Mouse (Mus musculus): Measurements from ENCODE around the gene Tcf20. TPM values are rescaled to one million over a fixed set of nuclear protein-coding genes. Genes with fewer than 3 reads are reported as not detected.

The Tcf20 gene
- polyA plus RNA-seq, 1 experiment from 2014 or later, result 10.9 TPM

DNA sequence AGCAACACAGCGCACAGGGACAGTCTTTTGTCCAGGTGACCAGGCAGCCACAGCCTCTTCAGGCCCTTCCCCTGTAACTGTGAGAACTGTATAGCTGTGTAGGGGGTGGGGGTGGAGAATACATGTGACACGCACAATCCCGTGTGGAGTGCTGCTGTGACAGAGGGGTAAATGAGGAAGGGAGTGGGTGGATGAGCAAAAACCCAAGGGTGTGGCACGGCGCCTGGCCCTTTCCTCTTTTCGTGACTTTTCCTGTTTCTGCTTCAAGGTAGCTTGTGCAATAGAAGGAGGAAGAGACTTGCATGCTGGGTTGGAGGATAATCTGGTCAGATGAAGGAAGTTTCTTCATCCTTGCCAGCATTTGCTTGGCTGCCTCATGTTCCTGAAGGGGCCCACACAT, 21.9 kb upstream of the Tcf20 start:
- TF ChIP-seq CTCF (IDR thresholded peaks at IDR 0.05; ENCODE audit: low read depth), result no peak
- no peaks in the 10 kb centered on the region for H3K27me3 ChIP-seq (ENCODE audit: insufficient read depth, low read length)
- H3K9ac ChIP-seq, result no peak overlapping the region
- no peaks in the 10 kb centered on the region for H3K36me3 ChIP-seq (ENCODE audit: insufficient read depth)
- peaks cover 7% of the 10 kb centered on the region; the same call in 1 of the 2 replicates for H3K4me1 ChIP-seq (ENCODE audit: insufficient read depth)
- no peak for ATAC-seq (ENCODE audit: insufficient read depth)
- no peak overlapping the region for H3K4me2 ChIP-seq
- DNase-seq, result no peak
- H3K9me3 ChIP-seq (ENCODE audit: low read depth, low read length), result no peaks in the 10 kb centered on the region
- 88% methylated on average over 6 of the region's 6 CpGs for WGBS
- H3K4me3 ChIP-seq (ENCODE audit: low read depth, low read length), result no peak overlapping the region
- H3K27ac ChIP-seq (ENCODE audit: low read depth), result no peak overlapping the region

DNA sequence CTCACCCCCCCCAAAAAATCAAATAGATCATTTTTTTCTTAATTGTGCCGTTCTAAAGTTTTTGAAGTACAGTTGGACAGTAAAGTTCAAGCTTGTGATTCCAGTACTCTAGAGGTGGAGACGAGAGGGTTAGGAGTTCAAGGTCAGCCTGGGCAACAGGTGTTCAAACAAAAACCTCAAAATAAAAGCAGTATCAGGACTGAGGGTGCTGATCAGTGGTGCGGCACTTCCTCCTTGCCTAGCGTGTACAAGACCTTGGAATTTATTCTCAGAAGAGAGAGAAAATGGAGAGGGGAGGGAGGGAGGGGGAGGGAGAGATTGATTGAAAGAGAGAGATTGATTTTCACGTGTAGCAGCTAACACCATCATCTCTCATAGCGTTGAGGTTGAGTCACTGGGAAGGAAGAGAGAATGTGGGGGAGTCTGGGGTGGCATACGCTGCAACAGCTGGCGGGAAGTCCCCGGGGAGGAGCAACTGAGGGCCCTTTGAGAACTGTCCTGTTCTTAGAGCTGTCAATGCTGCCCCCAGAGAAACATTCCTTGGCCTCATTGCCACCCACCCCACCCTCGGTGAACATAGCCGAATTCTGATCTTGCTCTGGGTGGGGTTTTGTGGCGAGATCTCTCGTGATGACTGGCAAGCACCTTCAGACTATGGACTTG, 21.2 kb upstream of the Tcf20 start:
- H3K4me2 ChIP-seq, result no peak overlapping the region
- H3K9ac ChIP-seq, result no peak overlapping the region
- no peaks in the 10 kb centered on the region for H3K9me3 ChIP-seq (ENCODE audit: low read depth, low read length)
- H3K36me3 ChIP-seq (ENCODE audit: insufficient read depth), result no peaks in the 10 kb centered on the region
- no peak for TF ChIP-seq CTCF (IDR thresholded peaks at IDR 0.05; ENCODE audit: low read depth)
- H3K27me3 ChIP-seq (ENCODE audit: insufficient read depth, low read length), result no peaks in the 10 kb centered on the region
- H3K4me1 ChIP-seq (ENCODE audit: insufficient read depth), result peaks cover 7% of the 10 kb centered on the region; the same call in 1 of the 2 replicates
- 60% methylated on average over 13 of the region's 13 CpGs for WGBS
- ATAC-seq (ENCODE audit: insufficient read depth), result no peak
- DNase-seq, result no peak
- no peak overlapping the region for H3K4me3 ChIP-seq (ENCODE audit: low read depth, low read length)
- no peak overlapping the region for H3K27ac ChIP-seq (ENCODE audit: low read depth)

DNA sequence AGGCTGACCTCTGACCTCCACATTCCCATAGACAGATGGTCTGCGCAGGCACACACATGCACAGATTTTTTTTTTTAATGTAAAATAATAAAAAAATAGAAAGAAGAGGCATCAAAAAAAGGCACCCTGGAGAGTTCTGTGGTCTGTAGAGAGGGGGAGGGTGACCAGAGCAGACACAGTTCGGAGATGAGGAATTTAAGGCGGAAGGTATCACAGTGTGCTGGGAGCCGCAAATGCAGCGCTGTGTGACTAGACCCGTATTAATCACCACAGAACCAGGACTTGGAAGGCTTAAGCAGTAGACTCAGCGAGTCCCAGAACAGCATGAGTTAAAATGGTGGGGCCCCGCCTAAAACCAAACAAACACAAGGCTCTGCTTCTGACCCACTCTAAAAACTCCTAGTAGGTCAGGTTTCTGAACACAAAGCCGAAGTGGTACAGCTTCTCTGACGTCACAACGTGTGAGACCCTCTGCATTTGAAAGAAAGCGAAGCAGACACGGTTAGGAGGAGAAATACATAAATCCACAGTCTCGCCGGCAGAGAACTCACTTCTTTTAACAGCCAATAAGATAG, 19.8 kb upstream of the Tcf20 start:
- peak; percentile 39 for DNase-seq

DNA sequence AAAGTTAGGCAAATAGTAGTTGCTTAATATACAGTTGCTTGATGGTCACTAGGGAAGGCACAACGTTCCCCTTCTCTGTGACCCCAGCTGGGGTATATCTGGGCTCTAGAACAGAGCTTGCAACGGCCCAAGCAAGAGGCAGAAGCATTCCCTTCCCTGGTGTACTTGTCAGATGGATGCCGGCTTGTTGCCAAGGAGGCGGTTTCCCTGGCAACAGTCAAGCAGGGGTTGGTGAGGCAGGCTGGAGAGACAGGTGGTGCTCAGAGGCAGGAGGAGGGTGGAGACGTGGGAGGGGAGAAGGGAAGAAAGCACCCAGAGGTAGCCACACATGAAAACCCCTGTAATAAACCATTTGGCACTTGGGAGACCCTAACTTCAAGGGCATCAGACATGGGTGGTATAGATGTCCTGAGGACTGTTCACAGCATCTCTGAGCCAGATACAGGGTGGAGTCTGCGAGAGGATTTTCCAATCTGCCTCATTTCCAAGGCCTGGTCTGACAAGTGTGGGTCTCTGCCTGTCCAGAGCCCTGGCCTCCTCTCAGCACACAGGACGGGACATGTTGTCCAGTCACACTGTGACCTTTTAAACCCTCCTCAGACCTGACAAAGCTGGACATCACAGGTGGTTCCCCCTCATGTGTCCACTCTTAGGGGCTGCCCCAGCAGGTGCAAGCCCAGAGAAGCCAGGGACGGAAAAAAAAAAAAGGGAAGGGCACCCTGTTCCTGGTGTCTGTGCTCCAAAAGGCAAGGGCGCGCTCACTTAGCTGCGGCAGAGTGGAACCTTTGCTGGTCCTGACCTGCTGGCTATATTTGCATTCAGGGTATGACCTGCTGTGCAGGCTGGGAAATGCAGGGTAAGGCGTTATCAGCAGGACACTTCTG, 15.2 kb upstream of the Tcf20 start:
- Histone ChIP-seq H3K9ac (no peak overlapping the region), H3K9me3 (ENCODE audit: low read depth, low read length) (no peaks in the 10 kb centered on the region), H3K27ac (ENCODE audit: low read depth) (no peak overlapping the region), H3K27me3 (ENCODE audit: insufficient read depth, low read length) (0 out of 2 replicates have a peak, but pooled peaks cover 4% of the 10 kb centered on the region), H3K4me1 (ENCODE audit: insufficient read depth) (no peaks in the 10 kb centered on the region), H3K4me2 (no peak overlapping the region), H3K36me3 (ENCODE audit: insufficient read depth) (no peaks in the 10 kb centered on the region), H3K4me3 (ENCODE audit: low read depth, low read length) (no peak overlapping the region)
- no peak for DNase-seq
- WGBS, result 41% methylated on average over 12 of the region's 12 CpGs
- ATAC-seq (ENCODE audit: insufficient read depth), result no peak
- no peak for TF ChIP-seq CTCF (IDR thresholded peaks at IDR 0.05; ENCODE audit: low read depth)

More for the DNA sequence above, 19.8 kb upstream of the Tcf20 start:
- no peak overlapping the region for H3K27ac ChIP-seq (ENCODE audit: low read depth)
- H3K4me3 ChIP-seq (ENCODE audit: low read depth, low read length), result no peak overlapping the region
- H3K9ac ChIP-seq, result no peak overlapping the region
- WGBS, result 18% methylated on average over 15 of the region's 15 CpGs
- H3K36me3 ChIP-seq (ENCODE audit: insufficient read depth), result no peaks in the 10 kb centered on the region
- no peak for ATAC-seq (ENCODE audit: insufficient read depth)
- H3K4me1 ChIP-seq (ENCODE audit: insufficient read depth), result peaks cover 7% of the 10 kb centered on the region; the same call in 1 of the 2 replicates
- H3K9me3 ChIP-seq (ENCODE audit: low read depth, low read length), result no peaks in the 10 kb centered on the region
- TF ChIP-seq CTCF (IDR thresholded peaks at IDR 0.05; ENCODE audit: low read depth), result no peak
- 0 out of 2 replicates have a peak, but pooled peaks cover 4% of the 10 kb centered on the region for H3K27me3 ChIP-seq (ENCODE audit: insufficient read depth, low read length)
- H3K4me2 ChIP-seq, result peak overlapping the region; percentile 24; the same call in 1 of the 2 replicates

DNA sequence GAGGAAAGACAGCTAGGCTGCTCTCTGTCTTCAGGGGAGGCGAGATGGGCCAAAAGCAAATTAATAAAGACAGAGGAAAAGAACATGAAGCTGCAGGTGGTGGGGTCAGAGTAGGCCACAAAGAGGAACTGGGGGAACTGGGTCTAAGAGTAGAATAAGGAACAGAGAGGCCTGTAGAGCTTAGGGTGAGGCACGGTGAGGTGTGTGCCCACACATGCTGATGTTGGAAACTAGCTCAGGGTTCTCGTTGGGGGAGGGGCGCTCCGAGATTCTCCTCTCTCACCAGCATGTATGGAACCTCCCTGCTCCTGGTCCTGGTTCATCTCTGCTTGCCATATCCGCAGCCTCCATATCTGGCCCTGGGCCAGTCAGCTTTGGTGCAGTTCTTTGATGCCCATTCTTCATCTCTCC, 11.1 kb upstream of the Tcf20 start:
- DNase-seq (no peak), ATAC-seq (ENCODE audit: insufficient read depth) (no peak)
- TF ChIP-seq CTCF (IDR thresholded peaks at IDR 0.05; ENCODE audit: low read depth), result no peak
- 81% methylated on average over 6 of the region's 6 CpGs for WGBS
- H3K4me2 ChIP-seq, result no peak overlapping the region
- no peak overlapping the region for H3K9ac ChIP-seq
- H3K27ac ChIP-seq (ENCODE audit: low read depth), result no peak overlapping the region
- peaks cover 5% of the 10 kb centered on the region; the same call in 1 of the 2 replicates for H3K4me1 ChIP-seq (ENCODE audit: insufficient read depth)
- H3K9me3 ChIP-seq (ENCODE audit: low read depth, low read length), result no peaks in the 10 kb centered on the region
- no peaks in the 10 kb centered on the region for H3K36me3 ChIP-seq (ENCODE audit: insufficient read depth)
- H3K27me3 ChIP-seq (ENCODE audit: insufficient read depth, low read length), result 0 out of 2 replicates have a peak, but pooled peaks cover 4% of the 10 kb centered on the region
- no peak overlapping the region for H3K4me3 ChIP-seq (ENCODE audit: low read depth, low read length)

DNA sequence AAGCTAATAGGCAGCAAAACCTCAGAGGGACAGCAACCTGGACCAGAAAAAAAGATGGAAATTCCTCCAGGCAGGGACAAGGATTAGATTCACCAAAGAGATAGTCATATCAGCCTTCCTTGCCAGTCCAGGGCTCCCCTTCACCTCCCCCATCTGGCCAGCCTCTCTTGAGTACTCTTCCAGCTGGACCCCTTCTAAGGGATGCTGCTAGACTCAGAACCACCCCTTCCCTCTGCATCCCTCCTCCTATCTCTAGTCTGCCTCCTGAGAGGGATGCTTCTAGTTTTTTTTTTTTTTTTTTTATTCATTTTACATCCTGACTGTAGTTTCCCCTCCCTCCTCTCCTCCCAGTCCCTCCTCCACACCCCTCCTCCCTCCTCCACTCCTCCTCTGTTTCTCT, 8.8 kb upstream of the Tcf20 start:
- Histone ChIP-seq H3K27me3 (ENCODE audit: insufficient read depth, low read length) (no peaks in the 10 kb centered on the region), H3K9me3 (ENCODE audit: low read depth, low read length) (no peaks in the 10 kb centered on the region), H3K27ac (ENCODE audit: low read depth) (no peak overlapping the region), H3K4me3 (ENCODE audit: low read depth, low read length) (no peak overlapping the region), H3K9ac (no peak overlapping the region), H3K36me3 (ENCODE audit: insufficient read depth) (no peaks in the 10 kb centered on the region), H3K4me2 (no peak overlapping the region), H3K4me1 (ENCODE audit: insufficient read depth) (peaks cover 5% of the 10 kb centered on the region; the same call in 1 of the 2 replicates)
- DNase-seq (no peak), ATAC-seq (ENCODE audit: insufficient read depth) (0 out of 2 replicates have a peak, but pooled peaks have one; percentile 13)
- TF ChIP-seq CTCF (IDR thresholded peaks at IDR 0.05; ENCODE audit: low read depth), result no peak

DNA sequence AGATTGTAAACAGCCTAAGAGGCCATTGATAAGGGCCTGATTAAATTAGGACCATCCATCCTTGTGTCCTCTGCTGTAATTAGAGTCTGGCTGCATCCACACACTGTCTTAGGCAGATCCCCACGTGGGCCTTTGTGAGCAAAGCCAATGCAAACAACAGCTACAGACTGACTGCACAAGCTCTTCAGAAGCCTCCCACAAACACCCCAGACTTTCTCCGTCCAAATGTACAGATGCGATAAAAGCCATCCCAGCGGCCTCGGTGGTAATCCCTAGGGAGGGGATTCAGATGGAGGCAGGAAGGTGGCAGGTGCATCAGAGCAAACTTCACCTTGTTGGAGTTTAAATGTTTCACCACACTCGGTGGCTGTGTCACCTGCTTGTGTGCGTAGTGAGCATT, 7.6 kb upstream of the Tcf20 start:
- H3K36me3 ChIP-seq (ENCODE audit: insufficient read depth), result no peaks in the 10 kb centered on the region
- no peak overlapping the region for H3K4me3 ChIP-seq (ENCODE audit: low read depth, low read length)
- ATAC-seq (ENCODE audit: insufficient read depth) (no peak; the same call in 1 of the 2 replicates), DNase-seq (no peak)
- no peak overlapping the region for H3K9ac ChIP-seq
- peaks cover 5% of the 10 kb centered on the region; the same call in 1 of the 2 replicates for H3K4me1 ChIP-seq (ENCODE audit: insufficient read depth)
- 48% methylated on average over 7 of the region's 7 CpGs for WGBS
- no peak overlapping the region for H3K4me2 ChIP-seq
- H3K27me3 ChIP-seq (ENCODE audit: insufficient read depth, low read length), result no peaks in the 10 kb centered on the region
- no peak for TF ChIP-seq CTCF (IDR thresholded peaks at IDR 0.05; ENCODE audit: low read depth)
- H3K27ac ChIP-seq (ENCODE audit: low read depth), result no peak overlapping the region
- no peaks in the 10 kb centered on the region for H3K9me3 ChIP-seq (ENCODE audit: low read depth, low read length)
